Mouse (Mus musculus): ENCODE data around the gene Pdcd6ip.
A peak's percentile ranks its signal among the peaks of the same experiment; 100 is the strongest.
"Not testable (repeated sequence)": the region's sequence is repeated elsewhere in the genome, so short reads cannot be mapped to it uniquely, and the experiment has no call there.

Gene Pdcd6ip

DNA sequence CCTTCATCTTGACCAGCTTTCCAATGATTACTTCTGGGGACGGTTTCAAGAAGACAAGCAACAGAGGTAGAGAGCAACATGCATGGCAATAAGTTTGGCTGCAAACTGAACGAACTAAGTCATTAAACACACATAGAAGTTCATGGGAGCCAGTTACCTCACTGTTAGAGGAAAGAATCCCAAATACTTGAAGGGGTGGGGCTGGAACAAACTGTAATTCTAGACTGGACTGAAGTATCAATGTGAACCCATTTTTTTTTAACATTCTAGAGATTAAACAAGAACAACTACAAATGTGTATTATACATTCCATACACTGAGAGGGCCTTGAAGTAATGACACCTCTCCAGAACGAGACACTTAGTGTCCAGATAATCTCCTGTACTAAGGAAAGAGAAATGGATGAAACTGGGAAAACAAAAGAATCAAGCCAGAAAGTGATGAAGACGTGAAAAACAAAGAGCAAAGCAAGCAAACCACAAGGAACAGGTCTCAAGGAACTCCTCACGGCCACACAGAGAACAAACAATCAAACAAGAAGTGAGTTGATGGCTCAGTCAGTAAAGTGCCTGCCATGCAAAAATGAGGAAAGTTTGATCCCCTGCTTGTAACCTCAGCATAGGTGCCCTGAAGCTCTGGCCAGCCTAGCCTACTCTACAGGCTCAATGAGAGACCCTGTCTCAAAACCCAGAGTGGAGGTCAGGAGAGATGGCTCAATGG lies 6.5 kb downstream of the Pdcd6ip start:
- no peak for DNase-seq (ENCODE audit: low spot score)

DNA sequence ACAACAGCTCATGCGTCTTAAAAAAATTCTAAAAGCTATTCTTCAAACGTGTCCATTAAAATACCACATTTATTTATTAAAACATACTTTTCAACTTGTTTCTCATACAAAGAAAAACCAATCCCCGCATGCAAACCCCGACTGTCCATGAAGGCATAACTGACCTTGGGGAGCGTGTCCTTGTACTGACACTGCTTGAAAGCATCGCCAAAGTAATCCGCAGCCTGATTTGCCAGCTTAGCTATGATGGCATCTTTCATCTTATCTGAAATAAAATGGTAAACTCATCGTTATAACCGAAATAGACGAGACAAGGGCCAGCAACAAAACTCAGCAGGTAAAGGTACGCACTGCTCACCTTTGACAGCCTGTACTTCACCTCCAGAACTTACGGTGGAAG lies 20.6 kb downstream of the Pdcd6ip start:
- no peak for DNase-seq (ENCODE audit: low spot score)

DNA sequence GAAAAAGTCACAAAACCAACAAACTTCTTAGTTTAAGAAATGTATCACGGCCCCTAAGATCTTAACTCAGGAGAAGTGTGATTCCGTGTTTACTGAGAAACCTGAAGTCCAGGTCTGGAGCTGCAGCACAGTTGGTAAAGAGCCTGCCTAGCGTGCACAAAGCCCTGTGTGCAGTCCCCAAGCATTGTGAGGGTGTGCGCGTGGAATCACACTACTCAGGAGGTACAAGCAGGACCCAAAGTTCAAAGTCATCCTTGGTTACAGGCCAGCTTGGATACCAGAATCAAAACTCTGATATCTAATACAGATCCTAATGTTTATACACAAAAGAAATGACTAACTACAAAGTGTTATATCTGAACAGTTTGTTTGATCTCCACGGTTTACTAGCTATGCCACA lies 34.3 kb downstream of the Pdcd6ip start:
- DNase-seq (ENCODE audit: low spot score): no peak

DNA sequence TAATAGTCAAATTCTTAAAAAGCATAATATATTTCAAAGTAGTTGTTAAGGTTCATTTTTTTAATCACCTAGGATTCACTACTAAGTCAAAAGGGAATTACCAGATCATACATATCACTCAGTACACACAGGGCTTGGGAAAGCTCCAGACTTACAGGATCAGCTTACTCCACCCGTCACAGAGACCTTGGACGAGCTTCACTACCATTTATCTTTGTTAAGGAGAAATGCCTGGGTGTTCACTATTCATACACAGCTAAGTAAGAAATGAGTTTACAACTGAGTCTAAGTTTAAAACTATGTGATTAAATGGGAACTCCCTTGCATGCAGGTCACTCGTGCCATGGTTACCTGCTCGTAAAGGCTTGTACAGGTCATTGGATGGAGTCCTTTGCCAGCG lies 35.7 kb downstream of the Pdcd6ip start:
- DNase-seq (ENCODE audit: low spot score): no peak

DNA sequence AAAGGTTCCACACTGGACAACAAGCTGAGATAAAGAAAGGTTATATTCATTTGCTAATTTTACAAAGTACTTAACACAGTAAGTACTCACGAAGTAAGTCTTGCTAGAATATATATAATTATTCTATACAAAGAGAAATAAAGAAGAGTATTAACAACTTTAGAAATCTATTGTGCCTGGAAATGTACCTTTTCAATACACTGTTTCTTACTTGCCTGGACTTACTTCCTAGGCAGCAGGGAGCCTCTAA lies 37.3 kb downstream of the Pdcd6ip start:
- no peak for DNase-seq (ENCODE audit: low spot score)

DNA sequence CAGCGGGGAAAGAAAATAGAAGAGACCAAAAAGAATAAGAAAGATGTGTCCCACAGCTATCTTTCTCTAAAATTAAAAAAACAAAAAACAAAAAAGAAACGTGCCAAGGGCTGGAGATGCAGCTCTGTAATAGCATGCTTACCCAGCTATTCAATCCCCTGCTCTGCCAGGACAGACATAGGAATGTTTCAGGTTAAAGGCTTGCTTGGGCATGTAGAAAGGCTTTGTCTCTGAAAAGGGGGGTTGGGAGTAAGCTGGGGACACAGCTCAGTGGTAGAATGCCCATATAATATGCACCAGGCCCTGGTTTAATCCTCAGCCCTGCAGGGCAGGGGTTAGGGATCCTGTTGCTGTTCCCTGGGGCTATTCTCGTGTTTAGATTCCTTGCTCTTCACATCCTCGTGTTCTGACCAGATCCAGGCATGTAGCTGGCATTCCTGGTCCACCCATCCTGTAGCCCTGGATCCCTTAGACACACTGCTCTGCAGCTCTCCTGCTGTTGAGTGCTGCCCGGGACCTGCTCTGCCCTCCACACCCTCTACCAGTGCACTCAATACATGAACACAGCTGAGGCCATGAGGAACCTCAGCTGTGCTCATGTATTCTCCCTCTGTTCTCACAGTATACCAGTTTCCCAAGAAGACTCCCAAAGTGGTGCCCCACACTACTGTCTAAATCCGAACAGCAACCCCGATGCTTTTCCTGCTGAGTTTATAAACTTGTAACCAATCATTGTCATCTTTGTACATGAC lies 37.8 kb downstream of the Pdcd6ip start:
- DNase-seq (ENCODE audit: low spot score): no peak

DNA sequence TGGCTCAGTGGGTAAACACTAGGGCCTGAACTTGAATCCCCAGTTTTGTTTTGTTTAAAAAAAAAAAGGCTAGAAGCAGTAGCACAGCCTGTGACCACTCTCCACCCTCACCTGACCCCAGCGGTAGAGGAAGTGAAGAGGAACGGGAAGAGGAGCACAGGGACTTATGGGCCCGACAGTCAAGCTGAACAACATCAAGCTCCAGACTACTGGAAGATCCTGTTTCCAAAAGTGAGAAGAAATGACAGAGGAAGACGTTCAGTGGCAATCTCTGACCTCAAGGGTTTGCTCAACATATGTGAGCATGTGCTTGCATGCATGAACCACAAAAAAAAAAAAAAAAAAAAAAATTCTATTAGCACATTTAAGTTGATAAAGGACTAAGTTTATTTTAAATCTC lies 44.6 kb downstream of the Pdcd6ip start:
- no peak for DNase-seq (ENCODE audit: low spot score)

DNA sequence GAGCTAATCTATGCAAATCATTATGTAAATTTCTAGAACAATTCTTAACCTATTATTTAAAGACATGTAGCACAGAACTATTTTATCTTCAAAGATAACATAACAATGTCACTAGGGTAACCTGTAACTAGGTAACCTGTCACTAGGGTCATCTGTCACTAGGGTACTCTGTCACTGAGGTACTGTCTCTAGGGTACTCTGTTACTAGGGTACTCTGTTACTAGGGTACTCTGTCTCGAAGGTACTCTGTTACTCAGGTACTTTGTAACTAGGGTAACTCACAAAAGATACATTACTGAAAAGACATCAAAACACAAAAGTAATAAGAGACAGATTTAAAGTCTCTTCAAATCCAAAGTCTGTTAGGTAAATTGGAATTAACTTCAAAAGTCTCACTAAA lies 50.2 kb downstream of the Pdcd6ip start:
- no peak for DNase-seq (ENCODE audit: low spot score)

DNA sequence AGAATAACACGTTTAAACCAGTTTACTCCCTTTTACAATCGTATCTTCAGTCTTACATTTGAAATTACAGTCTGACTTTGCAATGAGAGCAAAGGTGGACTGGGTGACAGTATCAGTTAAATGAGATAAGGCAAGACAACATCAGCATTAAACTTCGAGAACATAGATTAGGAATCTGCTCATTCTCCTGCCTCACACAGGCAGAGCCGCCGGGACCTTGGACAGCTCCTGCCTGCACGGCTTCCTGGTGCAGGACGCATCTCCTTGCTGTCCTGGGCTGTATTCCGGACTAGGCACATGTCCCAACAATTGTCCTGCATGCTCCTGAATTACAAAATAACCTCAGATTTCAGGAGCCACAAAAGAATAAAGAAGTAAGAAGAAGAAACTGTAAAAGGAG lies 54.5 kb downstream of the Pdcd6ip start:
- no peak for DNase-seq (ENCODE audit: low spot score)

DNA sequence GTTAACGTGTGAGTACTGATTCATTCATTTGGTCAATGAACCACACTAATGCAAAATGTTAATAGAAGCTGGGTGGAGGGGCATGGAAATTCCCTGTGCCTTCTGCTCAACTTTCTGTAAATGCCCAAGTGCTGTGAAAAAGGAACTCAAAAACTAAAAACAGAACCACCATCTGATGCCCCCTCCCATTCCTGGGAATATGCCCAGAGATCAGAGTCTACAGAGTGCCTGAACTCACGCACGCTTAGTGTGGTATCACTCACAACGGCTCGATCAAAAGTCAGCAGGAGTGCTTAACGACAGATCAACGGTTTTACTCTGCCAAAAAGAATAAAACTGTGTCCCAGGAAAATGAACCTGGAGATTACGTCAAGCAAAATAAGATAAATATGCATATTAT lies 57.3 kb downstream of the Pdcd6ip start:
- no peak for DNase-seq (ENCODE audit: low spot score)

DNA sequence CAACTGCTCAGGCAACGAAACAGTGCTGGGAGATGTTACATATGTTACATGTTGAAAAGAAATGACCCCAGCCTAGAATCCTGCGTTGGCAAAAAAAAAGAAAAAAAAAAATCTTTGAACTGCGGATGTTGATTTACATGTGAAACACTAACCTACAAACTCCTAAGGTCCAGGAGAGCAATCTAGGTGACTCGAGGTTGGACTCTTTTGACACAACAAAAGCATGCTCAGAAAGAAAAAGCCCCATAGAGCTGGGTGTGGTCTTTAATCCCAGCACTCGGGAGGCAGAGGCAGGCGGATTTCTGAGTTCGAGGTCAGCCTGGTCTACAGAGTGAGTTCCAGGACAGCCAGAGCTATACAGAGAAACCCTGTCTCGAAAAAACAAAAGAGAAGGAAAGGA lies 58.8 kb downstream of the Pdcd6ip start:
- not testable (repeated sequence) for DNase-seq (ENCODE audit: low spot score)

DNA sequence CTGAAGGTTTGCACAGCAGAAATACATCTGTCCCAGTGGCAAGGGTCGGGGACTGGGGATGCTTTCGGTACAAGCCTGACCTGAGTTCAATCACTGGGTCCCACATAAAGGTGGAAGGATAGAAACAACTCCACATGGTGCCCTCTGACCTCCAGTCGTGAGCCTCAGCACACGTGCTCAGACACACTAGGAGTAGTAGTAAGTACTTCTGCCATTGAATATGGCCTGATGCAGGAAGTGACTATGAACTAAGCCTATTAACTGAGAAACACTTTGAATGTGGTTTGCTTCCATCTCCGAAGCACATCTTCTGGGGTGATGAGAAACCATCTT lies 62.3 kb downstream of the Pdcd6ip start:
- no peak for DNase-seq (ENCODE audit: low spot score)

DNA sequence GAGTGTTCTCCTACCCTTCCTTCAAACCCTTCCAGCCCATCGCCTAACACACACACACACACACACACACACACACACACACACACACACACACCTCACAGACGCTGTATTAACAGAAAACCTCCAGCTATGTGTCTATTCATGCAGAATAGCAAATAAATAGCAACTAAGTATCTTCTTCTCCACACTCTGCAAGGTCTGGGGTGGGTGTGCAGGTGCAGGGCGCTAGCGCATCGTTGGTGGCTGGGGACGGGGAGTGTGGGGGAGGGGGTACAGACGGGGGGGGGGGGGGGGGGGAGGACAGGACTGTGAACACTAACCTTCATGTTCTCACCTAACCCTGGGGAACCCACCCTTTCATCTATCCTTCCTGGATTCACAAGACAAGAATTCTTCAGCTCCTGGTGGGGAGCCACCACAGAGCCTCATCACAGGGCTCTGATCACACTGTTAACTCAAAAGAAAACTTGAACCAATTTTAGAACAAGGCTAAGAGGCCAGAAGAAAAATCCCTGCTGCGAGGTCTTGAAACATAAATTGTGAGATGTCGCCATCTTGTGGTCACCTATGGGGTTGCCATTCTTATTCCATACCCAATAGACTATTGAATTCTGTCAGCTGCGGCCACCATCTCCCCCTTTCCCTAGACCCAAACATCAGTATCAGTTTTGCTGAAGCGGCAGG lies 62.8 kb downstream of the Pdcd6ip start:
- DNase-seq (ENCODE audit: low spot score): peak; percentile 87

DNA sequence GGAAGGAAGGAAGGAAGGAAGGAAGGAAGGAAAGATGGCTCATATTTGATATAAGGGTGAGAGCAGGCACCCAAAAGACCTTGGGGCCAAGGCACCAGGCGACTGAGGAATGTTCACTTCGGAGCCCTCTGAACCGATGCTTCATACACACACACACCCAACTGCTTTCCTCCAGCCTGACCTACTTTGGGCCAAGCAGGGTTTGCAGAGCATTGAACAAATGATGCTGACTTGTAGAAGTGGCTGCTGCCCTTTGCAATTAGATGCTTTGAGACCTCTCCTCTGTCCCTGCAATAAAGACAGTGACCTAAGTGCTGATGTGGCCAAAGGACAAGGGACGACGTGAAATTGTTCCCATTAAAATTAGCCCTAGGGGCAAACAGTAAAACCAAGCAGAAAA lies 63.4 kb downstream of the Pdcd6ip start:
- no peak for DNase-seq (ENCODE audit: low spot score)

DNA sequence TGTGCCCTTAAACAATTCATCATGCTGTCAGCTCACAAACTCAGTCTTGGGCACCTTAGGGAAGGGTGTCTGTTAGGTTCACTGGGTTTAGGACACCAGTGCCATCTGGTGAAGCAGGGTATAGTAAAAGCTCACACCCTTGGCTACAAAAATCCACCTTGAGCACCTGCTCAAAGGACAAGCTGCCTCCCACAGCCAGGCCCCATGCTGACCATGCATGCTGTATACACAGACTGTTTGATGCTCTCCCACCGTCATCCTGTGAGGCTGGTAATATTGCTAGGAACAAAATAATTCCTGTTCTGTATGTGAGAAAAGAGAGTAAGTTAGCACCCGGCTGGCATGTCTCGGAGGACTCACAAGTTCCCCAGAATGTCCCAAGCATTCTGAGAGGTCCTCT lies 64.0 kb downstream of the Pdcd6ip start:
- DNase-seq (ENCODE audit: low spot score): no peak

DNA sequence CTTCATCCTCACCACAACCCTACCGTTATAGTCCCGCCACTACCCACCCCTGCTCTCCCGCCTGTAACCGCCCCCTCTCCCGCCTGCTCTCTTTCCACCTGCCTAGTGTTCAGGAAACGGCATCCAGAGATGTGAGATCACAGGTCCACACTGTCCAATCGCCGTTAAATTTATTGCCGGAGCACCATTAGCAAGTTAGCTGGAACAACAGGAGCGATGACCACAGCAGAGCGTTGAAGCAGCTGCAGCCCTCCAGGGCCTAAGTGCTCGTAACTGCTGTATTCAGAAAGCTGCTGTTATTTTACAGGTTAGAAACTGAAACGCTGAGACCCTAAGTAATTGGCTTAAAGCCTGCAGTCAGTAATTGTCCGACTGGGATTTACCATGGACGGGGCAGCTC lies 64.4 kb downstream of the Pdcd6ip start:
- peak; percentile 14 for DNase-seq (ENCODE audit: low spot score)

DNA sequence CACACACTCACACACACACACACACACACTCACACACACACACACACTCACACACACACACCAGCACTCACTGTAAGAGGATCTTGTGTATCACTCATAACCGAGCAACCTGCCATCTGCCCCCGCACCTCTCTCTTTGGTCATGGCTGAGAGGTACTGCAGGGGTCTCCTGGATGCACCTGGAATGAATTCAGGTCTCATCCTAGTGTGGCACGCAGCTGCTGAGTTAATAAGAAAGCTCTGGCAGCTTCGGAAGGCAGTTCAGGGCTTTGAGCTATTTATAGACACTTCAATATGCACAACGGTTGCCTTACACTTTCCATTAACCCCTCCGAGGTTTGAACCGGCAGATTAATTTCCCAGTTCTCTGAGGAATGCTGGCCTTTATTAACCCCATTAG lies 73.1 kb downstream of the Pdcd6ip start:
- DNase-seq (ENCODE audit: low spot score): peak; percentile 11

DNA sequence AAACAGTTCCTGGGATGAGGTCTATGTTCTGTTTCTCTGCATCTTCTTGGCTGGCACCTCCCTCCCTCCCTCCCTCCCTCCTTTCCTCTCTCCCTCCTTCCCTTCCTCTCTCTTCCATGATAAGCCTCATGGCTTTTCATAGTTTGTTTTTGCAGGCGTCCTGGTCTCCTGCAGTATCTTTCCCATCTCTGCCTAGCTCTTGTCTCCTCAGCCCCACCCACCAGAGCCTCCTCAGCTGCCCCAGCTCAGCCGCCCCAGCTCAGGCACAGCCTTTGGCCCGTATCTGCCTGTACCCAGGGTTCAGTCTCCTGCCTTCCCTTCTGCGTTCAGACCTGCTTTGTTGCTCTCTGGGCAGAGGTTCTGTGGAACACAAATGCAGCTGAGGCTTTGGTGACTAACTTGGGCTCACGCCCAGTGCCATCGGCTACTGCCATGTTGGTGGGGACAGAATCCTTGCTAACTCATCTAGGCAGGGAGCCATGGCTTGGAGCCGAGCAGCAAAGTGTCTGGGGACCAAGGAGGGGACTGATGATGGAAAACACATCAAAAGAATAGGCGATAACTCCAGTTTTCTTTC lies 74.8 kb downstream of the Pdcd6ip start:
- DNase-seq (ENCODE audit: low spot score): no peak

DNA sequence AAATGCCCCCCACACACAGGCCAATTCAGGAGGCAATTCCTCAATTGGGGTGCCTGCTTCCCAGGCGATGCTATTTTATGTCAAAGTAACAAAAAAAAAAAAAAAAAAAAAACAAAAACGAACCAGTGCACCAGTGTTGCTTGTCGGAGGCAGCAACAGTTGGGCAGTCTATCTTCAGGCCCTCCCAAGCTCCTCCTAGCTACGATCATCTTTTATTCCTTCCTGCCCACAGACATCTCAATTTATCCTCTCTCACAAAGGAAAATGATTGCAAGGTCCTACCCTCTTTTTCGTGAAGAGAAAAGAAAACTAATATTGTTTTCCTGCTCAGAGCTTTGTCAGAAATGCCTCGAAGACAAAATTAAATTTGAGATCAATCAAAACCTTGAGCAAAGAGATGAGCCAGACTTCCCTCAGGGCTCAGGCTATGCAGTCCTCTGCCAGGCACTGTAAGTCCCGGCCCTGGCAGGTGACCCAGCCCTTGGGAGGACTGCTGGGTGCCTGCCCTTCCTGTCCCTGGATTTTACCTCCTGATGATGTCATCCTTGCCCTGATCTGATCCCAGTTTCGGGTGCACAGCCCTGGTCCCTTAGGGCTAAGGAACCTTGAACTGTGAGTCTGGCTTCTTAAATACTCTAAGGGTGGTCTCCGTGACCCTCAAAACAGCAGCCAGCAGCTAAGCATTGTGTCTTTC lies 75.6 kb downstream of the Pdcd6ip start:
- DNase-seq (ENCODE audit: low spot score): no peak

DNA sequence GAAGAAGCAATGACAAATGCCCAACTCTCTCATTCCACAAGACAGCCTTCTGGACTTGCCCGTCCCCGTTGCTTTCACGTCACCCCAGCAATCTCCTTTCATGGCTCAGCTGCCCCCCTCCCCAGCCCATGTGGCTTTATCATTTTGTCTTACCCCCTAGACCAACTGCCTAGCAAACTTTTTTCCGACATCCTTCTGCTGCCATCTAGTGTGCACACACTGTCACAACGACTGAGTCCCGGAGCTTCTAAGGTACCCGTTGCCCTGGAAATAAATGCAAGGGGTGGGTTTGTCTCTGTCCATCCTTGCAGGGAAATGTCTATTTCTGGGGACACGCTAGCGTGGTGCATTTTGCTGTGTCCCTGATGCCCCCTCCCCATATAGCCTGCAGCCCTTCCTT lies 78.4 kb downstream of the Pdcd6ip start:
- DNase-seq (ENCODE audit: low spot score): peak; percentile 84

DNA sequence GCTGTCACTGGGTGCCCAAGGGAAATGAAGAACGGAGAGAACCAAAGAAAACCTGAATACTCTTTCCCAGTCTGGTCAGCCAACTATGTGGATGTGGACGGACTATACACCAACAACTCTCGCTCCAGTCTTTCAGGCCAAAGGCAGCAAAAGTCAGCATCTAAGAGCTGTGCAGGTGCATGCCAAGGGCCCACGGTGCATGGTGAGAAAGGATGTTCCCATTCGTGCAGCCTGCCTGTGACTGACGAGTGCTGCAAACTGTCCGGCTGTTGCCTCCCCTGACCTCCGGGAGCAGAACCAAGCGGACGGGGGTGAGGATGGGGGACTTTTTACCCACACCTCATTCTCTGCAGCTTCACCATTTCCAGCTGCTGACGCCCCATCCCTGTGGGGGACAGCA lies 78.9 kb downstream of the Pdcd6ip start:
- DNase-seq (ENCODE audit: low spot score): no peak

DNA sequence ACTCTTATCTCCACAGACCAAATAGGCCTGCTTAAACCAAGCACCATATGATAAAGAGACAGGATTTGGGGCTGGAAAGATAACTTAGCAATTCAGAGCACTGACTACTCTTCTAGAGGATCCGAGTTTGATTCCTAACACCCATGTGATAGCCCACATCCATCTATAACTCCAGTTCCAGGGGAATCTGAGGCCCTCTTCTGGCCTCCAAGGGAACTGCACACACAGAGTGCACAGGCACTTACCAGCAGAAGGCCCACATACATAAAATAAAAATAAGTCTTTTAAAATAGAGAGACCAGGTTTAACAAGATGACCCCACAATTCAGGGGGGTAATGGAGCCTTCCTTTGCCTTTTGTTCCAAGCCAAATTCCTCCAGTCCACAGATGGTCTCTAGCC lies 79.3 kb downstream of the Pdcd6ip start:
- DNase-seq (ENCODE audit: low spot score): no peak

DNA sequence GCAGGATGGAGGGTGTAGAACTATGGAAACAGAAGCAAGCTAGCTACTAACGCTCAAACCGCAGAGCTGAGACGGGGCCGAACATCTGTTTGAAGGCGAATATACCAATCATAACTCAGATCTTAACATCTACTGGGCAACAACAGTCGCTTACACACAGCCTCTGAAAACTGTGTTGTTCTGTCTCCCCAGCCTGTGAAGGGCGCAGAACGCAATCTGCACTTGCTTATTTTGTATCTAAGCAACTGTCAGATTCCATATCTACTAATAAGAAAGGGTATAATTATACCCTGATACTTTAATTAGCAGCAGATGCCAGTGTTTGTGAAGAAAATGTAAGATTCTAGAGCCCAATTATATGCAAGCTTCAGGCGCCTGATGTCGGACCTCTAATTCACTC lies 81.3 kb downstream of the Pdcd6ip start:
- DNase-seq (ENCODE audit: low spot score): no peak
